Mouse (Mus musculus) testis, adult 2 months (tissue): ENCODE measurements at regions not wholly inside any gene's neighbourhood (a gene's known extent, or its start where the extent isn't known, plus 50 kb on each side); places are given as distances from the start of the nearest gene placed in this dataset.

Experiments
- H3K27ac ChIP-seq: fragments of 200-500 bp; 2 replicates; pipeline ENCODE4 v1.5.1; 2012; ENCODE audit warnings: low read depth, low read length; ENCODE audit not compliant: control insufficient read depth, insufficient read depth
- H3K27me3 ChIP-seq: fragments of 200-500 bp; 2 replicates; pipeline ENCODE4 v1.6.1; 2012; ENCODE audit warnings: mild to moderate bottlenecking, low read length, moderate library complexity; ENCODE audit not compliant: control insufficient read depth, insufficient read depth
- H3K36me3 ChIP-seq: fragments of 200-500 bp; 2 replicates; pipeline ENCODE4 v1.6.1; 2012; ENCODE audit warnings: mild to moderate bottlenecking, low read length; ENCODE audit not compliant: control insufficient read depth, insufficient read depth
- H3K4me1 ChIP-seq: fragments of 200-500 bp; 2 replicates; pipeline ENCODE4 v1.6.1; 2012; ENCODE audit warnings: low read length; ENCODE audit not compliant: control insufficient read depth, insufficient read depth
- H3K4me3 ChIP-seq: fragments of 200-500 bp; 2 replicates; pipeline ENCODE4 v1.5.1; 2012; ENCODE audit warnings: low read depth, mild to moderate bottlenecking, low read length, moderate library complexity, mixed read lengths; ENCODE audit not compliant: control insufficient read depth
- CTCF ChIP-seq: fragments of 200-500 bp; IDR thresholded peaks from 2 replicates; pipeline ENCODE4 v1.5.1; 2012; ENCODE audit warnings: low read depth, mild to moderate bottlenecking, inconsistent platforms, low read length, moderate library complexity; ENCODE audit not compliant: control insufficient read depth, insufficient read depth, insufficient replicate concordance
- POLR2A ChIP-seq: fragments of 200-500 bp; IDR thresholded peaks from 2 replicates; pipeline ENCODE4 v1.6.1; 2012; ENCODE audit warnings: low read depth, mild to moderate bottlenecking, inconsistent platforms, low read length, moderate library complexity; ENCODE audit not compliant: control insufficient read depth

DNA sequence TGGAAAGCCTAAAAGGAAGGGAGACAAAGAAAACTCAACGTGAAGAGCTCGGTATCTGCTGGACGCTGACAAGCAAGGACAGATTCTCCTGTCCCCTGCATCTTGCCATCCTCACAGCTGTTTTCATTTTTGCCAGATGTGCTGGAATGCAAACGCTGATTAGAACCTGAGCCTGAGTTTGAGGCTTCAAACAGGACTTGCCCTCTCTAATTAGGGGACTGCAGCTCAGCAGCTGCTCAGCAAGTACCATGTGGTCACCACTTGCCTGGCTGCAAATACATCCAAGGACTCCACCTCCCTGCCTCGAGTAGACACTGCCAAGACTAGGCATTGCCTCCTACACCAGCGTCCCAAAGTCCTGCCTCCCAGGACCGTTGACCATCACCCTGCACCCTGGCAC lies 140.7 kb downstream of the Cdc5l start:
- Histone ChIP-seq H3K4me1 (no peaks in the 10 kb centered on the region), H3K4me3 (no peak overlapping the region), H3K27ac (no peak overlapping the region), H3K36me3 (no peaks in the 10 kb centered on the region), H3K27me3 (no peaks in the 10 kb centered on the region)
- TF ChIP-seq CTCF (no peak), POLR2A (no peak)

GRCm38 (mm10) chr17:45291052-45291451 lies 142.5 kb downstream of the Cdc5l start:
- H3K36me3 ChIP-seq, result no peaks in the 10 kb centered on the region

DNA sequence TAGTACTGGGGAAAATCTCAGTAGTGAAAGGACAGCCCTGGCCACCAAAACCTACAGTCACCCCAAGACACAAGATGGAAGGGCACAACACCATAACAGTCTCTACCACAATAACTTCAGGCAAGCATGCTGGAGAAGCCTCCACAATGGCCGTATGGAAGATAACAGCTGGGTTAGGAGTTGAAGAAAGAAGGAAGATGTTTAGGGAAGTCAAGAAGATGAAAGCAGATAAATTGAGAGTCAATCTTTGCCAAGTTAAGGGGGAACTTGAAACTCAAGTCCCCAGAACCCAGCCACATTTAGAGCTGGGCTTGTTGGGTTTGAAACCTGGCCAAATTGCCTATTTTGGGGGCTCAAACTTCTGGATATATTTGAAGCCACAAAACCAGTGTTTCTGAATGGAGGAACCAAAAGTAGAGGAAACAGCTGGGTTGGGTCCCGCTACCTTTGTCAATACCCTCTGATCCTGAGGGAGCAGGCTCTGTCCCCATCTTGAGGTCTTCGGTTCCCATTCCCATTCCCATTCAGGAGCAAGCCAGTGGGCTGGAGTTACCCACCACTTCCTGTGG lies 147.8 kb downstream of the Cdc5l start:
- Histone ChIP-seq H3K4me1 (no peaks in the 10 kb centered on the region), H3K27ac (no peak overlapping the region), H3K36me3 (no peaks in the 10 kb centered on the region), H3K4me3 (no peak overlapping the region), H3K27me3 (no peaks in the 10 kb centered on the region)
- TF ChIP-seq CTCF (no peak), POLR2A (no peak)

More at GRCm38 (mm10) chr17:45291052-45291451, 142.5 kb downstream of the Cdc5l start:
- no peak for TF ChIP-seq CTCF
- no peak for TF ChIP-seq POLR2A
- H3K4me3 ChIP-seq, result no peak overlapping the region
- no peak overlapping the region for H3K27ac ChIP-seq
- no peaks in the 10 kb centered on the region for H3K27me3 ChIP-seq
- H3K4me1 ChIP-seq, result no peaks in the 10 kb centered on the region

- Histone ChIP-seq H3K27me3 (no peaks in the 10 kb centered on the region), H3K36me3 (no peaks in the 10 kb centered on the region), H3K27ac (no peak overlapping the region), H3K4me1 (no peaks in the 10 kb centered on the region), H3K4me3 (no peak overlapping the region)
- TF ChIP-seq POLR2A (no peak), CTCF (no peak)
These were observed 152.0 kb downstream of the Cdc5l start for GRCm38 (mm10) chr17:45281554-45281953.

DNA sequence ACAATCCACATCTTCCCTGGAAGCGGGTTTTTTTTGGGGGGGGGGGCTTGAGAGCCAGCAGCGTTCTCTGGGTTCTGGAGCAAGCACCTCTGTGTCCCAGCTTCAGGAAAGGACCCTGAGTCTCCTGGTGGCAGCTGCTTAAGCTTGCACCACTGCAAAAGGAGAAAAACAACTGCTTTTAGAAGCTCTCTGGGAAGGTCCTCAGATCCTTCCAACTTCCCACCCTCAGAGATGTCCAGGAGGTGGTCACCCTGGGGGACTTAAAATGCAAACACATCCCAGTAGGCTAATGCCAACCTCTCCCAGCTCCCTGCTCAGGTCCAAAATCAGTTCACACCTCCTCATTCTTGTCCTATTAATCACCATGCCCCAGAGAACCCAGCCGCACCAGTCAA lies 153.7 kb downstream of the Cdc5l start:
- H3K4me1 ChIP-seq, result no peaks in the 10 kb centered on the region; the same call in 1 of the 2 replicates
- no peaks in the 10 kb centered on the region for H3K36me3 ChIP-seq
- no peaks in the 10 kb centered on the region for H3K27me3 ChIP-seq
- TF ChIP-seq CTCF (no peak), POLR2A (no peak)
- no peak overlapping the region for H3K27ac ChIP-seq
- no peak overlapping the region for H3K4me3 ChIP-seq

DNA sequence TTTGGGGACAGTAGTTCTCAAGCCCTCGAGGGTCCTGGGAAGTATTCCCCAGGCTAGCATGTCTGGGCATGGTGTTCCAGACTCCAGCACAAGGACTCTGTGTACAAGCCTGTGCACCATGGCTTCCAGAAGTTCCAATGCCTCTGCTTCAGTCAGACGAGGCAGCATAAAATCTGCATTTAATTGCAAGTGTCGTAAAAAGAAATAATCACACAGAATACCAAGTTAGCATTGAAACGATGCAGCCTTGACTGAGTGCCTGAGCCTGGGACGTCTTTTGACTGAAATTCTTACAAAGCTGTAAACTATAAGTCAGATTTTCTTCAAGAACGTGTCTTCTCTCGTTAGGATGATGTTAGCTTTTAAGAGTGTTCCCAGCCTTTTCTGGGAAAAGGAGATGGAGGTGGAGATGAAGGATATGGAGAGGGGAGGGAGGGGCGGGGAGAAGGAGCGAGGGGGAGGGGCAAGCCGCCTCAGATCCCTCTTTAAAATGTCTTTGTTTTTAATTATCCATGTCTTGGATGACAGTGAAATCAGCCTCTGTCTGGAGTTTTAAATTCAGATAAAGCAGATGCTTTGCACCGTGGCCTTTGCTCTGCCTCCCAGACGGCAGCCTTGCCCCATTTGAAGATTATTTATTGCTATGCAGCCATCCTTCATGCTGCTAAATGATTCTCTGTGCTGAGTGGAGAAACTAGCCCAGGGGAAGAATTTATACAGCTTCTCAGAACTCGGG lies 154.3 kb downstream of the Cdc5l start:
- Histone ChIP-seq H3K4me1 (no peaks in the 10 kb centered on the region; the same call in 1 of the 2 replicates), H3K27ac (no peak overlapping the region), H3K4me3 (no peak overlapping the region), H3K27me3 (no peaks in the 10 kb centered on the region), H3K36me3 (no peaks in the 10 kb centered on the region)
- TF ChIP-seq CTCF, result no peak
- no peak for TF ChIP-seq POLR2A

DNA sequence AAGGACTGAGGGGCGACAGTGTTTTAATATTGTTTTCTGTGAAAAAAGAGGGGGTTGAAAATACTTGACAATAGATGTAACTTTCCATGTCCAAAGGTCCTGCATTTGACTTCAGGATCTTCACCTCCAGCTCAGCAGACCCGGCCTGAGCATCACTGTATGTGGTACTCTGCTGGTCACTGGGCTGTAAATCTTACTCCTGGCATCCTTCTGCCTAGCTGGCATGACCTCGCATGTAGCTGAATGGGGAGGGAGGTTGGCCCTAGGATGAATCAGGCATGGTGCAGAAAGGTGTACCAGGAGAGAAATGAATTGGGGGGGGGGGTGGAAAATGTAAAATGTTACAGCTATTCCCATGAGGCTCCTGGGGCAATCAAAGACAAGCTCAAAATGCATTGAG lies 156.0 kb downstream of the Cdc5l start:
- Histone ChIP-seq H3K4me1 (no peaks in the 10 kb centered on the region; the same call in 1 of the 2 replicates), H3K27ac (no peak overlapping the region), H3K4me3 (no peak overlapping the region), H3K27me3 (no peaks in the 10 kb centered on the region), H3K36me3 (no peaks in the 10 kb centered on the region)
- no peak for TF ChIP-seq POLR2A
- TF ChIP-seq CTCF, result no peak
